Mouse (Mus musculus) MEL (cell line): ENCODE results near the gene Lhfp. TPM values are rescaled to one million over a fixed set of nuclear protein-coding genes. Genes with fewer than 3 reads are reported as not detected.

ENCODE experiments used
- DNase-seq: peaks from one replicate; pipeline ENCODE4 v3.0.0; 2011; ENCODE audit warnings: low read depth, low spot score
- H3K27ac ChIP-seq: 2 replicates; pipeline ENCODE4 v1.5.1; 2012; ENCODE audit warnings: low read depth, mild to moderate bottlenecking, control low read depth, low read length, moderate library complexity; ENCODE audit not compliant: control insufficient read depth
- H3K27me3 ChIP-seq, 2 experiments: fragments of 150-350 bp in 1 of 2; sonication (generic) in 1 of 2; 2 replicates each; pipeline ENCODE4 v1.6.1; 2012; ENCODE audit warnings: low read length in 2 of 2, mild to moderate bottlenecking in 2 of 2, improper control_type of control experiment in 1 of 2, moderate library complexity in 1 of 2; ENCODE audit not compliant: insufficient read depth in 2 of 2, control insufficient read depth in 1 of 2
- H3K36me3 ChIP-seq, 2 experiments: 2 replicates each; pipeline ENCODE4 v1.6.1; 2012 to 2014; ENCODE audit warnings: low read length in 2 of 2, improper control_type of control experiment in 1 of 2, inconsistent platforms in 1 of 2, mild to moderate bottlenecking in 1 of 2; ENCODE audit not compliant: insufficient read depth in 2 of 2, control insufficient read depth in 1 of 2
- H3K4me1 ChIP-seq, 2 experiments: fragments of 150-350 bp in 1 of 2; sonication (generic) in 1 of 2; 2 replicates each; pipeline ENCODE4 v1.6.1; 2012; ENCODE audit warnings: low read length in 2 of 2, improper control_type of control experiment in 1 of 2, mild to moderate bottlenecking in 1 of 2; ENCODE audit not compliant: insufficient read depth in 2 of 2, control insufficient read depth in 1 of 2
- H3K4me3 ChIP-seq, 2 experiments: fragments of 150-350 bp in 1 of 2; sonication (generic) in 1 of 2; 2 replicates each; pipeline ENCODE4 v1.5.1; 2012; ENCODE audit warnings: low read depth in 2 of 2, low read length in 2 of 2, mild to moderate bottlenecking in 2 of 2, moderate library complexity in 2 of 2, control low read depth in 1 of 2, improper control_type of control experiment in 1 of 2; ENCODE audit not compliant: control insufficient read depth in 1 of 2, insufficient read depth in 1 of 2
- H3K79me2 ChIP-seq: 2 replicates; pipeline ENCODE4 v1.6.1; 2012; ENCODE audit warnings: mild to moderate bottlenecking, low read length, moderate library complexity; ENCODE audit not compliant: control insufficient read depth, poor library complexity, insufficient read depth
- H3K9ac ChIP-seq: 2 replicates; pipeline ENCODE4 v1.6.1; 2012; ENCODE audit warnings: low read depth, mild to moderate bottlenecking, control low read depth, low read length, moderate library complexity; ENCODE audit not compliant: control insufficient read depth, poor library complexity, severe bottlenecking
- H3K9me3 ChIP-seq: fragments of 150-350 bp; sonication (generic); replicated peaks from 2 replicates; pipeline ENCODE4 v1.6.1; 2012; ENCODE audit warnings: mild to moderate bottlenecking, low read length, improper control_type of control experiment, moderate library complexity; ENCODE audit not compliant: insufficient read depth
- CHD1 ChIP-seq: IDR thresholded peaks from 2 replicates; pipeline ENCODE4 v1.6.1; 2012; ENCODE audit warnings: low read depth, mild to moderate bottlenecking, inconsistent platforms, low read length, improper control_type of control experiment
- CHD2 ChIP-seq: IDR thresholded peaks from 2 replicates; pipeline ENCODE4 v1.6.1; 2011; ENCODE audit warnings: low read length, improper control_type of control experiment
- CTCF ChIP-seq, 3 experiments: IDR thresholded peaks in 2 of 3; conservative IDR thresholded peaks in 1 of 3; 2 replicates each; pipeline ENCODE4 v1.5.1; 2011 to 2012; ENCODE audit warnings: low read length in 3 of 3, low read depth in 2 of 3, mild to moderate bottlenecking in 2 of 3, improper control_type of control experiment in 1 of 3, inconsistent platforms in 1 of 3, mixed read lengths in 1 of 3, moderate library complexity in 1 of 3; ENCODE audit not compliant: control insufficient read depth in 1 of 3, insufficient read depth in 1 of 3, poor library complexity in 1 of 3, severe bottlenecking in 1 of 3
- ELF1 ChIP-seq: IDR thresholded peaks from 2 replicates; pipeline ENCODE4 v1.6.1; 2014; ENCODE audit warnings: low read depth, mild to moderate bottlenecking, inconsistent platforms, low read length, improper control_type of control experiment, moderate library complexity
- EP300 ChIP-seq, 2 experiments: IDR thresholded peaks; 2 replicates each; pipeline ENCODE4 v1.6.1; 2011; ENCODE audit warnings: improper control_type of control experiment in 2 of 2, low read length in 2 of 2, low read depth in 1 of 2, mild to moderate bottlenecking in 1 of 2
- ETS1 ChIP-seq: IDR thresholded peaks from 2 replicates; pipeline ENCODE4 v1.6.1; 2012; ENCODE audit warnings: low read depth, mild to moderate bottlenecking, inconsistent platforms, low read length, improper control_type of control experiment, moderate library complexity
- HCFC1 ChIP-seq: IDR thresholded peaks from 2 replicates; pipeline ENCODE4 v1.6.1; 2012; ENCODE audit warnings: low read depth, mild to moderate bottlenecking, inconsistent platforms, low read length, improper control_type of control experiment, moderate library complexity
- KAT2A ChIP-seq: conservative IDR thresholded peaks from 2 replicates; pipeline ENCODE4 v1.6.1; 2012; ENCODE audit warnings: low read depth, low read length, improper control_type of control experiment, inconsistent platforms
- MAFK ChIP-seq: IDR thresholded peaks from 2 replicates; pipeline ENCODE4 v1.6.1; 2011; ENCODE audit warnings: low read depth, mild to moderate bottlenecking, low read length, improper control_type of control experiment, borderline replicate concordance
- MAX ChIP-seq: IDR thresholded peaks from 2 replicates; pipeline ENCODE4 v1.6.1; 2011; ENCODE audit warnings: low read length, improper control_type of control experiment
- MAZ ChIP-seq: IDR thresholded peaks from 2 replicates; pipeline ENCODE4 v1.6.1; 2012; ENCODE audit warnings: low read depth, mild to moderate bottlenecking, inconsistent platforms, low read length, improper control_type of control experiment
- MEF2A ChIP-seq: IDR thresholded peaks from 2 replicates; pipeline ENCODE4 v1.6.1; 2014; ENCODE audit warnings: low read depth, mild to moderate bottlenecking, inconsistent platforms, low read length, improper control_type of control experiment; ENCODE audit not compliant: poor library complexity, insufficient replicate concordance, severe bottlenecking; ENCODE audit errors: extremely low read depth
- MXI1 ChIP-seq: IDR thresholded peaks from 2 replicates; pipeline ENCODE4 v1.6.1; 2011; ENCODE audit warnings: mild to moderate bottlenecking, low read depth, low read length, improper control_type of control experiment
- NRF1 ChIP-seq: IDR thresholded peaks from 2 replicates; pipeline ENCODE4 v1.6.1; 2014; ENCODE audit warnings: low read depth, mild to moderate bottlenecking, inconsistent platforms, low read length, improper control_type of control experiment, moderate library complexity; ENCODE audit not compliant: poor library complexity, insufficient read depth, severe bottlenecking
- POLR2A ChIP-seq, 2 experiments: IDR thresholded peaks; 2 replicates each; pipeline ENCODE4 v1.6.1; 2011 to 2012; ENCODE audit warnings: low read length in 2 of 2, mild to moderate bottlenecking in 2 of 2, control low read depth in 1 of 2, improper control_type of control experiment in 1 of 2, low read depth in 1 of 2, moderate library complexity in 1 of 2; ENCODE audit not compliant: control insufficient read depth in 1 of 2, insufficient read depth in 1 of 2, poor library complexity in 1 of 2
- POLR2AphosphoS5 ChIP-seq: IDR thresholded peaks from 2 replicates; pipeline ENCODE4 v1.6.1; 2012; ENCODE audit warnings: low read depth, borderline replicate concordance, mild to moderate bottlenecking, inconsistent platforms, low read length, moderate library complexity, mixed read lengths
- RAD21 ChIP-seq: IDR thresholded peaks from 2 replicates; pipeline ENCODE4 v1.6.1; 2011; ENCODE audit warnings: mild to moderate bottlenecking, low read depth, low read length, improper control_type of control experiment
- RCOR1 ChIP-seq: IDR thresholded peaks from 2 replicates; pipeline ENCODE4 v1.6.1; 2012; ENCODE audit warnings: low read depth, mild to moderate bottlenecking, inconsistent platforms, low read length, improper control_type of control experiment
- SIN3A ChIP-seq: IDR thresholded peaks from 2 replicates; pipeline ENCODE4 v1.6.1; 2012; ENCODE audit warnings: low read length, improper control_type of control experiment, inconsistent platforms
- SMC3 ChIP-seq: IDR thresholded peaks from 2 replicates; pipeline ENCODE4 v1.6.1; 2011; ENCODE audit warnings: low read depth, low read length, improper control_type of control experiment
- TAL1 ChIP-seq: IDR thresholded peaks from 2 replicates; pipeline ENCODE4 v1.6.1; 2012; ENCODE audit warnings: mild to moderate bottlenecking, inconsistent platforms, low read length, moderate library complexity, mixed read lengths
- TBP ChIP-seq: IDR thresholded peaks from 2 replicates; pipeline ENCODE4 v1.8.0; 2011; ENCODE audit warnings: low read depth, low read length, improper control_type of control experiment
- UBTF ChIP-seq: IDR thresholded peaks from 2 replicates; pipeline ENCODE4 v1.6.1; 2012; ENCODE audit warnings: low read depth, mild to moderate bottlenecking, inconsistent platforms, low read length, improper control_type of control experiment, moderate library complexity, borderline replicate concordance; ENCODE audit not compliant: insufficient read depth
- ZMIZ1 ChIP-seq: IDR thresholded peaks from 2 replicates; pipeline ENCODE4 v1.6.1; 2012; ENCODE audit warnings: low read depth, mild to moderate bottlenecking, inconsistent platforms, low read length, improper control_type of control experiment, moderate library complexity
- ZNF384 ChIP-seq: IDR thresholded peaks from 2 replicates; pipeline ENCODE4 v1.6.1; 2012; ENCODE audit warnings: low read depth, mild to moderate bottlenecking, inconsistent platforms, low read length, improper control_type of control experiment
- polyA plus RNA-seq, 2 experiments: library from polyadenylated mRNA; stranded (reverse) in 1 of 2; unstranded in 1 of 2; fragments of >175 nt in 1 of 2; fragments of >200 nt in 1 of 2; gene quantifications; 2 replicates each; pipeline versions ENCODE4 v1.2.1 to v1.2.4; 2012; ENCODE audit warnings: low replicate concordance in 2 of 2, low read depth in 1 of 2; ENCODE audit not compliant: insufficient read length in 2 of 2, insufficient read depth in 1 of 2, missing spikeins in 1 of 2
- total RNA-seq: library from RNA; depleted of rRNA; stranded (reverse); fragments of 300-350 nt; gene quantifications from 2 replicates; pipeline ENCODE4 v1.2.3, GENCODE M21; 2012

Lhfp gene
- total and polyA plus RNA-seq, 3 experiments: not detected

GRCm38 (mm10) chr3:53207225-53207528 is 165.8 kb downstream of the Lhfp start:
- Histone ChIP-seq H3K4me3 (no peak overlapping the region), H3K27ac (no peak overlapping the region), H3K4me1 (no peaks in the 10 kb centered on the region), H3K9ac (no peak overlapping the region), H3K27me3 (no peaks in the 10 kb centered on the region), H3K36me3 (no peaks in the 10 kb centered on the region), H3K79me2 (no peaks in the 10 kb centered on the region), H3K9me3 (no peaks in the 10 kb centered on the region)
- TF ChIP-seq NRF1 (no peak), POLR2AphosphoS5 (no peak), CTCF (IDR thresholded peaks at IDR 0.05 in 2 of 3, conservative IDR thresholded peaks at IDR 0.05 in 1 of 3; ENCODE audit: control insufficient read depth in 1 of 3, insufficient read depth in 1 of 3, low read depth in 2 of 3, low read length in 3 of 3, poor library complexity in 1 of 3, severe bottlenecking in 1 of 3) (no peak), TAL1 (no peak), ELF1 (no peak), UBTF (no peak), MAX (no peak), ETS1 (no peak), RAD21 (no peak)
- no peak for DNase-seq

- Histone ChIP-seq H3K27me3 (no peaks in the 10 kb centered on the region), H3K36me3 (no peaks in the 10 kb centered on the region), H3K4me3 (no peak overlapping the region), H3K79me2 (no peaks in the 10 kb centered on the region), H3K4me1 (no peaks in the 10 kb centered on the region), H3K9me3 (no peaks in the 10 kb centered on the region), H3K27ac (no peak overlapping the region), H3K9ac (no peak overlapping the region)
- no peak for DNase-seq
- TF ChIP-seq MAZ (no peak), CTCF (IDR thresholded peaks at IDR 0.05 in 2 of 3, conservative IDR thresholded peaks at IDR 0.05 in 1 of 3; ENCODE audit: control insufficient read depth in 1 of 3, insufficient read depth in 1 of 3, low read depth in 2 of 3, low read length in 3 of 3, poor library complexity in 1 of 3, severe bottlenecking in 1 of 3) (no peak)
These were observed 169.6 kb downstream of the Lhfp start for GRCm38 (mm10) chr3:53210691-53211526.

GRCm38 (mm10) chr3:53212599-53212998 is 171.3 kb downstream of the Lhfp start:
- H3K27me3 ChIP-seq: no peaks in the 10 kb centered on the region
- TF ChIP-seq HCFC1 (no peak), UBTF (no peak), CHD1 (no peak), RCOR1 (no peak), ETS1 (no peak), KAT2A (no peak), TBP (no peak), MEF2A (no peak), SIN3A (no peak), ZMIZ1 (no peak), MXI1 (no peak), SMC3 (no peak), EP300 (IDR thresholded peaks at IDR 0.05; ENCODE audit: low read depth in 1 of 2, low read length in 2 of 2) (no peak), CHD2 (no peak), MAFK (no peak), POLR2A (IDR thresholded peaks at IDR 0.05; ENCODE audit: control insufficient read depth in 1 of 2, insufficient read depth in 1 of 2, low read depth in 1 of 2, low read length in 2 of 2, poor library complexity in 1 of 2) (no peak), ZNF384 (no peak)

More at GRCm38 (mm10) chr3:53212599-53212998, 171.3 kb downstream of the Lhfp start:
- Histone ChIP-seq H3K4me3 (no peak overlapping the region), H3K4me1 (no peaks in the 10 kb centered on the region), H3K36me3 (no peaks in the 10 kb centered on the region), H3K79me2 (no peaks in the 10 kb centered on the region), H3K9ac (no peak overlapping the region), H3K9me3 (no peaks in the 10 kb centered on the region), H3K27ac (no peak overlapping the region)
- DNase-seq: no peak
